Mouse (Mus musculus) layer of hippocampus, postnatal 14 days (tissue): Measurements from ENCODE around the gene Atp1a3. TPM values are rescaled to one million over a fixed set of nuclear protein-coding genes. Genes with fewer than 3 reads are reported as not detected.
"Not testable (repeated sequence)": the region's sequence is repeated elsewhere in the genome, so short reads cannot be mapped to it uniquely, and the experiment has no call there.

Experiments used
- DNase-seq, 2 experiments: peaks; one replicate each; pipeline ENCODE4 v3.0.0; 2021 to 2022; ENCODE audit warnings: low spot score in 2 of 2, mixed read lengths in 1 of 2
- long read RNA-seq, 2 experiments: library from polyadenylated mRNA; stranded (forward); transcript quantifications; one replicate each; pipeline ENCODE4 v2.0.0; 2021
- total RNA-seq, 2 experiments: library from RNA; stranded (reverse); gene quantifications; 2 replicates each; pipeline ENCODE4 v1.2.3; 2021

Atp1a3 gene
- total RNA-seq = 1,000 to 10,000 TPM; 2,620 to 2,738 TPM
- long read RNA-seq, experiment 1, transcript Atp1a3-205 (23 exons, 3,642 nt) = minor isoform, 33 of 1,527 reads
- long read RNA-seq, experiment 1, transcript Atp1a3-201 (23 exons, 3,621 nt) = major isoform, 1,098 of 1,527 reads
- long read RNA-seq, experiment 1, partial matches to known transcripts = 277 of 1,527 reads
- long read RNA-seq, experiment 1, other reads (novel, unspliced or antisense) = 118 of 1,527 reads
- long read RNA-seq, experiment 2, transcript Atp1a3-201 (23 exons, 3,621 nt) = major isoform, 1,243 of 1,718 reads
- long read RNA-seq, experiment 2, transcript Atp1a3-205 (23 exons, 3,642 nt) = minor isoform, 38 of 1,718 reads
- long read RNA-seq, experiment 2, partial matches to known transcripts = 361 of 1,718 reads
- long read RNA-seq, experiment 2, other reads (novel, unspliced or antisense) = 75 of 1,718 reads

GRCm38 (mm10) chr7:25005421-25006065 lies at the start of gene Atp1a3:
TSS of gene Atp1a3 (minus strand) at chr7:25005958.
- peak; percentile 75 to 85 for DNase-seq

- no peak for DNase-seq
Observed at GRCm38 (mm10) chr7:25052587-25052986, 46.8 kb upstream of the Atp1a3 start.

DNA sequence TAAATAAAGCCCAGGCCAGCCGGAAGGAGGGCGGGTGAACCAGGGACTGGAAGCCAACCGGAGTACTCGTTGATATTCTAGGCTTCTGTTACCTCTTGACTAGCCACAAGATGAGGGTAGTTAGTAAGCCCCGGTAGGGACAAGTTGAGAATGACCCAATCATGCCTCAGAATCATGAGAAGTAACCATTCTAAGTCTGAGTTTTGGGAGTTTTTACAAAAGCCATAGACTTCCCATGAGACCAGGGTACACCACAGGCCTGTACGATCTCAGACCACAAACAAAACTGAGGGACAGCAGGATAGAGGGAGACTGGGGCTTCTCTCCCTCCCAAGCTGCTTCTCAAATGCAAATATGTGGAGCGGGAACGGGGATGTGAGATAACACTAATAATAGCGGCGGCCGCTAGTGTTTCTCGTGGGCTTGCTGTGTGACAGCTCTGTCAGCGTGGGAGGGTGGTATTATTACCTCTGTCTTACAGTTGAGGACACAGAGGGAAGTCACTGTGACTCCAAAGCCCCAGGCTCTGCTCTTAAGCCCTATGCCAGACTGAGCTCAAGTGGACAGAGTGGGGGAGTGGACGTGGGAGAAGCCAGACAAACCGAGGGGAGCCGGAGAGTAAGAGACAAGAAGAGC lies 43.7 kb upstream of the Atp1a3 start:
- no peak for DNase-seq

GRCm38 (mm10) chr7:25047363-25047762 lies 41.6 kb upstream of the Atp1a3 start:
- peak; percentile 43 to 68 for DNase-seq

DNA sequence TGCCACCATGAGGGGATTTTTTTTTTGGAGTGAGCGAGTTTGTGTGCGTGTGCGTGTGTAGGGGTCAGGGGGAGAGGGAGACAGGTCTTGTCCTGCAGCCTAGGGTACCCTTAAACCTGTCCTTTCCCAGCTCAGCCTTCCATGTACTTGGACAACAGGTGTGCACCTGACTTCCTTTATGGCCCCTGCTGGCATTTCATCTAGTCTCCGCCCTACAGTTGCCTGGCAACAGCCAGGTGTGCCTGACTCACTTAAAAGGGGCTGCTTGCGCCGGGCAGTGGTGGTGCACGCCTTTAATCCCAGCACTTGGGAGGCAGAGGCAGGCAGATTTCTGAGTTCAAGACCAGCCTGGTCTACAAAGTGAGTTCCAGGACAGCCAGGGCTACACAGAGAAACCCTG lies 38.8 kb upstream of the Atp1a3 start:
- not testable (repeated sequence) for DNase-seq

GRCm38 (mm10) chr7:25041921-25042320 lies 36.2 kb upstream of the Atp1a3 start:
- DNase-seq = no peak

- peak; percentile 80 to 89 for DNase-seq
Observed at GRCm38 (mm10) chr7:25035916-25036315, 30.2 kb upstream of the Atp1a3 start.

DNA sequence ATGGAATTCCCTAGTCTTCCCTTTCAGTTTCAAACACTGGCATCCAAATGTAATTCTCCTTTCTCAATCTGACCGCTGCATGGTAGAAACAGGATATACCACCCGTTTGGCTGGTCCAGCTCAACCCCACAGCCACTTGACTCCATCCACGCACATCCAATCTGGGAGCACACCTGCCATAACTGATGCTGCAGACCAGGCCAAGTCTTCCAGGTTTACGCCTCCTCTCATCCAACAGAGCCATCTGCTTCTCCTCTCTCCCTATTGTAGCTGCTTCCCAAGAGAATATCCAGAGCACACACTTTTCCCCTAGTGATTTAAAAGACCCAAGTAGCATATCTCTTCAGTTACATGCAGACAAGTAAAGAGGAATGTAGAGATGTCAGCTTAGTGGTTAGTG lies 29.0 kb upstream of the Atp1a3 start:
- DNase-seq = peak; percentile 39 to 59

- DNase-seq = no peak
Observed at GRCm38 (mm10) chr7:25031528-25031927, 25.8 kb upstream of the Atp1a3 start.

DNA sequence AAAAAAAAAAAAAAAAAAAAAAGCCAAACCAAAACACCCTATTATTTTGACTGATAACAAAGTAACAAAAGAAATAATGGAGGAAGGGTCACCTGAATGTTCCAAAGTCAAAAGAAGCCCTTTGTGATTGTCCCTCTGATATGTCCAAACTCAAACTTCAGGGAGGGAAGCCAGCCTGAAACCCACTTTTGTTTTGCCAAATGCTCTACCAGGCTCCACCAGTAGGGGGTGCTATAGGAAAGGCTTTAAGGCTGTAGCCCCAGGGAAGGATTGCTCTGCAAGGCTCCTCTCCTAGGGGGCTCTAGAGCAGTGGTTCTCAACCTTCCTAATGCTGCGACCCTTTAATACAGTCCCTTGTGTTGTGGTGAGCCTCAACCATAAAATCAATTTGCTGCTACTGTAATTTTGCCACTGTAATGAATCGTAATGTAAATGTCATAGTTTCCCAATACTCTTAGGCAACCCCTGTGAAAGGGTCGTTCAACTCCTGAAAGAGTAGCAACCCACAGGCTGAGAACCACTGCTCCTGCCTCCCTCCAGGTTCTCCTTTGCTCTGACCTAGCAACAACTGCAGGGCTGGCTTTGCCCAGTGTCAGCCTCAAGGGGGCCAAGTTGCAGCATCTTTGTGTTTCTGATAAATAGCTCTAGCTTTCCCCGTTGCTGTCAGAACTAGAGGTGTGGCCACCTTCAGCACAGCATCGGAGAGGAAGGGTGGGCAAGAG lies 24.4 kb upstream of the Atp1a3 start:
- peak; percentile 82 to 84 for DNase-seq

GRCm38 (mm10) chr7:25026452-25026851 lies 20.7 kb upstream of the Atp1a3 start:
- DNase-seq = no peak

GRCm38 (mm10) chr7:25025855-25026439 lies 20.2 kb upstream of the Atp1a3 start:
- DNase-seq = no peak

DNA sequence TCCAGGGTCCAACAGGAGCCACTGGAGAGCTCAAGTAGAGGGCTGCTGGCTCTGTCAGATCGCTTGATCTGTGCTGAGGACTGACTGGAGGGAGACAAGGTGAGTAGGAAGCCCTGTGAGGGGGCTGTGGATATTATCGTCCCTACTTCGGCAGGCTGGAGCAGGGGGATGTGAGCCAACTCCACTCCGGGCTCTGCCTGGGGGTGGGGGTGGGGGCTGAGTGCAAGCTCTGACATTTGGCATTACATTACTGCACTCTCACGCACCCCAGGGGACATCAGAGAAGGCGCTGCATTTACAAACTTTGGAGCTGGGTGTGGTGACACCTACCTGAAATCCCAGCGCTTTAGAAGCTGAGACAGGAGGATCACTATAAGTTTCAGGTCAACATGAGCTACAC lies 5.8 kb upstream of the Atp1a3 start:
- DNase-seq = no peak

- peak; percentile 59 to 65 for DNase-seq
Observed at GRCm38 (mm10) chr7:25010090-25010913, 4.5 kb upstream of the Atp1a3 start.

DNA sequence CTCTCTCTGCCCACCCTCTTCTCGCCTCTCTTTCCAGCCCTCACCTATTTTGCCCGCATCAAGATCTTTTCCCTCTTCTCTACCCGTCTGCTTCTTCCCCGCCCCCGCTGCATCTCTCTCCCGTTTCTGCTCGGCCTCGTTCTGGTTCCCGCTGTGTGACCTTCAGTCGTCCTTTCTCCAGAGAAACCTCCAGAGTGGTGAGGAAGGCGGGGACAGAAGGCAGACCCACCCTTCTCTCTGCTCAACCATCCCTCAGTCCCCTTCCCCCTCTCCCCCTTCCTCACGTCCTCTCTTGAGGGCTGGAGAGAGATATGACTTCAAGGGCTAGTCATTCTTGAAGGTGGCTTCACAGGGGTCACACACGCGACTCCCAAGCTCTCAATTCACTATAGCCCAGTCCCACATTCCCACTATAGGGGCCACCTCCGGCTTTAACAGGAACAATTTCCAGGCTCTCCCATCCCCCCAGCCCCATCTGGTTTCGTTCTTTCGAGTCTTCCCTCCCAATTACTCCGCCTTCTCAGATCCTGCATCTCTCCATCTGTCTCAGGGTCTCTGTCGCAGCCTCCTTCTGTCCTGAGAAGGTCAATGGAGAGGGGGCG lies 3.4 kb upstream of the Atp1a3 start:
- peak; percentile 61 to 71 for DNase-seq

- peak; percentile 45 to 54 for DNase-seq
Observed at GRCm38 (mm10) chr7:25008635-25009034, 2.9 kb upstream of the Atp1a3 start.

DNA sequence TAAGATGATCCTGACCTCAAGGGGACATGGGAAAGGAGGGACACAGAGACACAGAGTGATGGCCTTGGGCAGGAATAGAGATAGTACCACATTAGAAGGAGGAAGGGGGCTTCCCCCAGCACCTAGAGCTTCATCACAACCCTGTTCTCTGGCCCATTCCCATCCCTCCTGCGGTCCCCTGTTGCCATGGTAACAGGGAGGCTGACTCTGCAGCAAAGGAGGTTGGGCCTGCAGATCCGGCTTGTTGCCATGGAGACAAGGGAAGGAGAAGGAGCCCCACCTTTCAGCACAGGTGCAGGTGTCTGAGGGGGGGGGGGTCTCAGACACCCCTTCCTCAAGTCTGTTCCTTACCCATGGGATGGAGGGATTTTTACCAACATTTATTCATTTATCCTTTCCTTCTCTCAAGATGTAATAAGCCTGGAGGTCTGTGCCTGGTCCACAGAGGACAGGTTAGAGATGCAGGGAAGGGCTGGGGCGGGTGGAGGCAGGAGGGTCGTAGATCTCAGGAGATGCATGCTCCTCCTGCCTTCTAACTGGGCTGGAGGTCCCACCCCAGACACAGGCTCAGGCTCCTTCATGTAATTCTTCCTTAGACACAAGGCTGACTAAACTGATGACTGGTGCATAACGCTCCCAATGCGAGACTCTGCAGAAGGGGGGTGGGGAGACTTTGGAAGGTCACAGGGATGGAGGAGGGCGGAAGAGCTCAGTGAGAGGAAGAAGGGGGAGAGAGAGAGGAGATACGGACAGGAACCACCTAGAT lies 2.0 kb upstream of the Atp1a3 start:
- peak; percentile 61 to 80 for DNase-seq

DNA sequence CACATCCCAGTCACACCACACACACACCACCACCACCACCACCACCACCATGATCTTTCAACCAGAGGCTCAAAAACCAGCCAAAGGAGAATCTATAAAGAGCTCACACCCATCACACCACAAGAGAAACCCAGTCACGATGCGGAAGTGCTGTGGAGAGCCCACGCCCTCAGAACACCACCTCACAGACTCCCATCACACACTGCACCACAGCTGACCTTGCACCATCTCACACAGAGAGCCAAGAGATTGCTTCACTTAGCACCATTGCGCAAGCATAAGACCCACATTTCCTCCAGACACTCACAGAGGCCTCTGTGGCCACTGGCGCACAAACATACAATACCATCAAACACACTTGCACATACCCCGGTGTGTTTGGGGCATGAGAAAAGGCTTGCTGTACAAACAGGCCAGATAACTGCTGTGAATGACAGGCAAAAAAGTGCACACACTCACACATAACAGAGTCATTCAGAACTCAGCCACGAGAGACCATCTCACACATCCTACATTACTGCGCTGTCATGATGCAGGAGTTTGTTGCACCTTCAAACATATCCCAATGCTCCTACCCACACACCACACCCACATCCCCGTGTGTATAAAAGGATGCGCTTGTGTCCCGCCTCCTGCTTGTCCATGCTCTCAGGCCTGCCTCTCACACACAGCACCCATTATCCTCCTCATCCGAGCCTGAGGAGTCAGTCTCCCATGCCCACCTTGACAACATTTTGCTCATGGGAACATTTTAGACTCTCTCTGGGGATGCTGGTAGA lies 1.0 kb upstream of the Atp1a3 start:
- peak in 1 of 2 experiments; percentile 34 for DNase-seq
